Mouse (Mus musculus) forebrain, postnatal 0 days (tissue): Measurements from ENCODE around the gene Anks1b. TPM values are rescaled to one million over a fixed set of nuclear protein-coding genes. Genes with fewer than 3 reads are reported as not detected.

Experiments used
- ATAC-seq: fragments of 200-750 bp; cut with Nextera tagmentation; 2 replicates; pipeline ENCODE4 v1.8.0; 2017; ENCODE audit warnings: mild to moderate bottlenecking, moderate library complexity
- DNase-seq: peaks from one replicate; pipeline ENCODE4 v3.0.0-alpha.2; 2015
- H3K27ac ChIP-seq: fragments of 300-500 bp; sonication (generic); 2 replicates; pipeline ENCODE4 v1.5.1; 2014; ENCODE audit warnings: low read depth, mild to moderate bottlenecking, antibody characterized with exemption, low read length, moderate library complexity, mixed read lengths
- H3K27me3 ChIP-seq: fragments of 300-500 bp; sonication (generic); 2 replicates; pipeline ENCODE4 v1.6.1; 2014; ENCODE audit warnings: mild to moderate bottlenecking, low read length, mixed read lengths; ENCODE audit not compliant: insufficient read depth
- H3K36me3 ChIP-seq: fragments of 300-500 bp; sonication (generic); 2 replicates; pipeline ENCODE4 v1.6.1; 2014; ENCODE audit warnings: mild to moderate bottlenecking, moderate library complexity; ENCODE audit not compliant: insufficient read depth
- H3K4me1 ChIP-seq: fragments of 300-500 bp; sonication (generic); 2 replicates; pipeline ENCODE4 v1.6.1; 2014; ENCODE audit warnings: antibody characterized with exemption; ENCODE audit not compliant: insufficient read depth
- H3K4me2 ChIP-seq: fragments of 300-500 bp; sonication (generic); 2 replicates; pipeline ENCODE4 v1.6.1; 2014; ENCODE audit warnings: low read depth, mild to moderate bottlenecking, moderate library complexity
- H3K4me3 ChIP-seq: fragments of 300-500 bp; sonication (generic); 2 replicates; pipeline ENCODE4 v1.5.1; 2014; ENCODE audit warnings: low read depth, low read length, mixed read lengths
- H3K9ac ChIP-seq: fragments of 300-500 bp; sonication (generic); 2 replicates; pipeline ENCODE4 v1.6.1; 2014; ENCODE audit warnings: mild to moderate bottlenecking
- H3K9me3 ChIP-seq: fragments of 300-500 bp; sonication (generic); 2 replicates; pipeline ENCODE4 v1.6.1; 2016; ENCODE audit warnings: low read length
- CTCF ChIP-seq: sonication (generic); IDR thresholded peaks from 2 replicates; pipeline ENCODE4 v1.5.1; 2016; ENCODE audit warnings: antibody characterized with exemption, control low read depth, low read depth
- WGBS: fragments of 180-500 bp; shearing (Covaris S2); extraction: QIAGEN DNeasy Blood & Tissue Kit; methylation state at CpG from one replicate; pipeline ENCODE4 v1.1.7; 2014; 5-methylcytosine and 5-hydroxymethylcytosine counted together
- polyA plus RNA-seq: library from polyadenylated mRNA; unstranded; fragments of >200 nt; fragmentation: Nextera tagmentation; extraction: Ambion mirVana; gene quantifications from 2 replicates; pipeline ENCODE4 v1.2.1, GENCODE M21; 2015
- total RNA-seq: library from RNA; depleted of rRNA; stranded (reverse); fragments of >200 nt; gene quantifications from 2 replicates; pipeline ENCODE4 v1.2.3, GENCODE M21; 2014

Anks1b gene
- total and polyA plus RNA-seq, 2 experiments from 2014 or later = 120 to 145 TPM

GRCm38 (mm10) chr10:90826939-90827338 is 953.6 kb downstream of the Anks1b start:
- Histone ChIP-seq H3K27ac (no peak overlapping the region), H3K9ac (no peak overlapping the region), H3K4me2 (no peak overlapping the region), H3K4me3 (no peak overlapping the region), H3K36me3 (no peaks in the 10 kb centered on the region), H3K9me3 (no peaks in the 10 kb centered on the region), H3K4me1 (peaks cover 6% of the 10 kb centered on the region; the same call in 1 of the 2 replicates), H3K27me3 (peaks cover 2% of the 10 kb centered on the region; the same call in 1 of the 2 replicates)
- WGBS = 21% methylated on average over 4 of the region's 4 CpGs
- no peak for TF ChIP-seq CTCF
- ATAC-seq = no peak
- no peak for DNase-seq

GRCm38 (mm10) chr10:90828581-90829393 is 955.5 kb downstream of the Anks1b start:
- DNase-seq = peak; percentile 80
- H3K4me2 ChIP-seq = peak overlapping the region; percentile 79
- H3K27ac ChIP-seq = peak overlapping the region; percentile 85
- peaks cover 6% of the 10 kb centered on the region; the same call in 1 of the 2 replicates for H3K4me1 ChIP-seq
- H3K27me3 ChIP-seq = peaks cover 3% of the 10 kb centered on the region; the same call in 1 of the 2 replicates
- peak overlapping the region; percentile 81 for H3K4me3 ChIP-seq
- no peaks in the 10 kb centered on the region for H3K36me3 ChIP-seq
- ATAC-seq = peak; percentile 80
- 0 out of 2 replicates have a peak, but pooled peaks have one; percentile 19 for TF ChIP-seq CTCF
- peak overlapping the region; percentile 76 for H3K9ac ChIP-seq
- 7% methylated on average over 42 of the region's 73 CpGs for WGBS
- no peaks in the 10 kb centered on the region for H3K9me3 ChIP-seq

- peak; percentile 79 for DNase-seq
- Histone ChIP-seq H3K4me3 (peak overlapping the region; percentile 81), H3K36me3 (no peaks in the 10 kb centered on the region), H3K4me1 (peaks cover 6% of the 10 kb centered on the region; the same call in 1 of the 2 replicates), H3K9me3 (no peaks in the 10 kb centered on the region), H3K27me3 (peaks cover 3% of the 10 kb centered on the region; the same call in 1 of the 2 replicates), H3K9ac (peak overlapping the region; percentile 76), H3K27ac (peak overlapping the region; percentile 85), H3K4me2 (peak overlapping the region; percentile 79)
- ATAC-seq = peak; percentile 89
- TF ChIP-seq CTCF = 0 out of 2 replicates have a peak, but pooled peaks have one; percentile 2
- WGBS = 2% methylated on average over 63 of the region's 76 CpGs
Measured at GRCm38 (mm10) chr10:90829394-90830267, 956.3 kb downstream of the Anks1b start.

- peaks cover 3% of the 10 kb centered on the region; the same call in 1 of the 2 replicates for H3K27me3 ChIP-seq
- H3K27ac ChIP-seq = no peak overlapping the region
- H3K36me3 ChIP-seq = no peaks in the 10 kb centered on the region
- no peaks in the 10 kb centered on the region for H3K9me3 ChIP-seq
- peaks cover 6% of the 10 kb centered on the region; the same call in 1 of the 2 replicates for H3K4me1 ChIP-seq
- ATAC-seq (no peak), DNase-seq (peak; percentile 26)
- peak overlapping the region; percentile 76 for H3K9ac ChIP-seq
- peak overlapping the region; percentile 79 for H3K4me2 ChIP-seq
- no peak for TF ChIP-seq CTCF
- under 1% methylated on average over 11 of the region's 11 CpGs for WGBS
- H3K4me3 ChIP-seq = peak overlapping the region; percentile 81
Measured at GRCm38 (mm10) chr10:90830268-90830585, 956.9 kb downstream of the Anks1b start.

DNA sequence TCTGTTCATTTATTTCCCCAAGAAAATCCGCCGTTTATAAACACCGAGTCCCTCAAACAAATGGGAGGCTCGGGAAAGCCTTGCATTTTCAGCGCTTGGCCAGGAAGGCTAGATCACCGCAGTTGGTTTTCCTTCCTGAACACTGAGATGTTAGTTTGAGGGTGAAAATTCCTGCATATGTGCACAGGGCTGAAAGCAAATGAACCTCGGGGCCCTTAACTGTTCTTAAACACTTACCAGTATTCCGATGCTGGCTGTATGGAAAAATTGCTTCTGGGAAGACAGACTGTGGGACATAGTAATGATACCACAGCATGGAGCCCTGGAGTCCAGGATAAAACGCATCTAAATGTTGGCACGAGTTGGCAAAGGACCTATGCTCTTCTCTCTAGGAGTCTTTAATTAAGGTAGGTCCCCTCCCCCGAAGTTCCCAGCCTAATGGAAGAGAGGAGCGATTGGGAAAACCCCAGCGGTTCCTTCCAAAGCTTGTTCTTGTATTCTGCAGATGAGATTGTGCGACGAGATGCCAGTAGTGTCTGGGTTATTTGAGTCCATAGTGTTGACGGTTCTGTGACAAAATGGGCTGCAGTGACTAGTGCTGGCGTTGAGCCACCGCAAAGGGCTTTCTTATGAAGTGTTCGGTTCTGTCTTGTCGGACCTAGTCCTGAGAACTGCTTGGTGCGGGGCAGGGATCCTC is 957.4 kb downstream of the Anks1b start:
- Histone ChIP-seq H3K9me3 (no peaks in the 10 kb centered on the region), H3K27me3 (peaks cover 3% of the 10 kb centered on the region; the same call in 1 of the 2 replicates), H3K9ac (peak overlapping the region; percentile 76), H3K27ac (peak overlapping the region; percentile 50), H3K4me1 (peaks cover 6% of the 10 kb centered on the region; the same call in 1 of the 2 replicates), H3K4me2 (peak overlapping the region; percentile 79), H3K36me3 (no peaks in the 10 kb centered on the region), H3K4me3 (peak overlapping the region; percentile 81)
- ATAC-seq (no peak), DNase-seq (peak; percentile 37)
- TF ChIP-seq CTCF = no peak
- WGBS = 3% methylated on average over 21 of the region's 21 CpGs

- no peak for TF ChIP-seq CTCF
- H3K27me3 ChIP-seq = peaks cover 3% of the 10 kb centered on the region; the same call in 1 of the 2 replicates
- H3K9ac ChIP-seq = no peak overlapping the region
- no peak for DNase-seq
- H3K27ac ChIP-seq = no peak overlapping the region
- no peak for ATAC-seq
- no peaks in the 10 kb centered on the region for H3K36me3 ChIP-seq
- peak overlapping the region; percentile 81 for H3K4me3 ChIP-seq
- no peaks in the 10 kb centered on the region for H3K9me3 ChIP-seq
- H3K4me2 ChIP-seq = peak overlapping the region; percentile 79
- H3K4me1 ChIP-seq = peaks cover 6% of the 10 kb centered on the region; the same call in 1 of the 2 replicates
- WGBS = 8% methylated on average over 2 of the region's 2 CpGs
Measured at GRCm38 (mm10) chr10:90831288-90831626, 957.9 kb downstream of the Anks1b start.
